Mouse (Mus musculus) embryo, embryonic 11.5 days (tissue): Measurements from ENCODE around the gene Nhlh1.

Experiments
- DNase-seq: peaks from one replicate; pipeline ENCODE4 v3.0.0-alpha.2; 2012; ENCODE audit warnings: low read depth, low spot score

The Nhlh1 gene

GRCm38 (mm10) chr1:172053541-172054440 is 3.6 kb downstream of the Nhlh1 start:
- DNase-seq = no peak

GRCm38 (mm10) chr1:172052766-172053279 is 4.5 kb downstream of the Nhlh1 start:
- no peak for DNase-seq

GRCm38 (mm10) chr1:172049131-172049782 is 8.1 kb downstream of the Nhlh1 start:
- DNase-seq = no peak

GRCm38 (mm10) chr1:172048241-172048734 is 9.1 kb downstream of the Nhlh1 start:
- DNase-seq = no peak

GRCm38 (mm10) chr1:172046938-172047337 is 10.4 kb downstream of the Nhlh1 start:
- peak; percentile 73 for DNase-seq

GRCm38 (mm10) chr1:172046410-172046809 is 11.0 kb downstream of the Nhlh1 start:
- no peak for DNase-seq

GRCm38 (mm10) chr1:172029914-172030313 is 27.5 kb downstream of the Nhlh1 start:
- no peak for DNase-seq

- DNase-seq = no peak
Observed at GRCm38 (mm10) chr1:172028394-172029275, 28.7 kb downstream of the Nhlh1 start, which contains the start of gene Vangl2. Vangl2 (minus strand) TSS chr1:172028444.

GRCm38 (mm10) chr1:172027809-172028102 is 29.6 kb downstream of the Nhlh1 start:
- DNase-seq = no peak

GRCm38 (mm10) chr1:172027010-172027808 is 30.2 kb downstream of the Nhlh1 start:
- DNase-seq = peak; percentile 87

- no peak for DNase-seq
Observed at GRCm38 (mm10) chr1:172026201-172026901, 31.0 kb downstream of the Nhlh1 start.

GRCm38 (mm10) chr1:172025201-172025904 is 32.0 kb downstream of the Nhlh1 start:
- DNase-seq = no peak

GRCm38 (mm10) chr1:172024140-172024895 is 33.1 kb downstream of the Nhlh1 start:
- no peak for DNase-seq

GRCm38 (mm10) chr1:172019863-172020521 is 37.4 kb downstream of the Nhlh1 start:
- no peak for DNase-seq

- no peak for DNase-seq
Observed at GRCm38 (mm10) chr1:172019339-172019738, 38.0 kb downstream of the Nhlh1 start.

GRCm38 (mm10) chr1:172018336-172019311 is 38.7 kb downstream of the Nhlh1 start:
- no peak for DNase-seq

- no peak for DNase-seq
Observed at GRCm38 (mm10) chr1:172017517-172018070, 39.8 kb downstream of the Nhlh1 start.
